In genomic region chr9:110947261-110947661, GRCm38 (mm10) we compare ENCODE assay signal across 1 mouse cellular context.
TF ChIP-seq lines count a peak whose summit lies in the region.

No protein-coding gene starts in this region.

TF ChIP-seq in ES-E14, 5 proteins besides CTCF, POLR2A, EP300 and RAD21:
- no peak for TF ChIP-seq MAFK (IDR thresholded peaks at IDR 0.05; ENCODE audit: insufficient read depth, low read depth, low read length)
- TF ChIP-seq CHD2 (IDR thresholded peaks at IDR 0.05; ENCODE audit: low read depth, low read length) = peak; percentile 77
